Mouse (Mus musculus) limb, embryonic 11.5 days (tissue): Measurements from ENCODE around the gene Fgfr3. TPM values are rescaled to one million over a fixed set of nuclear protein-coding genes. Genes with fewer than 3 reads are reported as not detected.

Experiments used
- ATAC-seq: fragments of 200-750 bp; cut with Nextera tagmentation; 2 replicates; pipeline ENCODE4 v1.8.0; 2017; ENCODE audit warnings: low read depth; ENCODE audit not compliant: insufficient number of reproducible peaks, low FRiP score, low TSS enrichment
- DNase-seq: peaks from one replicate; pipeline ENCODE4 v3.0.0-alpha.2; 2015; ENCODE audit warnings: low spot score
- H3K27ac ChIP-seq: fragments of 300-500 bp; sonication (generic); replicated peaks from 2 replicates; pipeline ENCODE4 v1.5.1; 2014; ENCODE audit warnings: low read depth, mild to moderate bottlenecking, low read length
- H3K27me3 ChIP-seq: fragments of 300-500 bp; sonication (generic); 2 replicates; pipeline ENCODE4 v1.6.1; 2014; ENCODE audit warnings: mild to moderate bottlenecking, low read length, mixed read lengths; ENCODE audit not compliant: control insufficient read depth, insufficient read depth
- H3K36me3 ChIP-seq: fragments of 300-500 bp; sonication (generic); 2 replicates; pipeline ENCODE4 v1.6.1; 2014; ENCODE audit warnings: mild to moderate bottlenecking, low read length, moderate library complexity, mixed read lengths; ENCODE audit not compliant: control insufficient read depth, insufficient read depth
- H3K4me1 ChIP-seq: fragments of 300-500 bp; sonication (generic); 2 replicates; pipeline ENCODE4 v1.6.1; 2014; ENCODE audit warnings: low read length, mixed read lengths; ENCODE audit not compliant: control insufficient read depth, insufficient read depth
- H3K4me2 ChIP-seq: fragments of 300-500 bp; sonication (generic); 2 replicates; pipeline ENCODE4 v1.6.1; 2014; ENCODE audit warnings: low read depth, mild to moderate bottlenecking, moderate library complexity; ENCODE audit not compliant: severe bottlenecking
- H3K4me3 ChIP-seq: fragments of 300-500 bp; sonication (generic); 2 replicates; pipeline ENCODE4 v1.5.1; 2014; ENCODE audit warnings: low read depth, low read length
- H3K9ac ChIP-seq: fragments of 300-500 bp; sonication (generic); 2 replicates; pipeline ENCODE4 v1.6.1; 2014; ENCODE audit warnings: mild to moderate bottlenecking, low read length
- H3K9me3 ChIP-seq: fragments of 300-500 bp; sonication (generic); 2 replicates; pipeline ENCODE4 v1.6.1; 2016; ENCODE audit warnings: low read length; ENCODE audit not compliant: control insufficient read depth
- WGBS: fragments of 180-500 bp; shearing (Covaris S2); extraction: QIAGEN DNeasy Blood & Tissue Kit; methylation state at CpG from one replicate; pipeline ENCODE4 v1.1.7; 2014; 5-methylcytosine and 5-hydroxymethylcytosine counted together
- polyA plus RNA-seq: library from polyadenylated mRNA; unstranded; fragments of >200 nt; fragmentation: Nextera tagmentation; extraction: Ambion mirVana; gene quantifications from 2 replicates; pipeline ENCODE4 v1.2.1, GENCODE M21; 2014

Gene Fgfr3
- polyA plus RNA-seq, 1 experiment from 2014 or later: 11.6 TPM

DNA sequence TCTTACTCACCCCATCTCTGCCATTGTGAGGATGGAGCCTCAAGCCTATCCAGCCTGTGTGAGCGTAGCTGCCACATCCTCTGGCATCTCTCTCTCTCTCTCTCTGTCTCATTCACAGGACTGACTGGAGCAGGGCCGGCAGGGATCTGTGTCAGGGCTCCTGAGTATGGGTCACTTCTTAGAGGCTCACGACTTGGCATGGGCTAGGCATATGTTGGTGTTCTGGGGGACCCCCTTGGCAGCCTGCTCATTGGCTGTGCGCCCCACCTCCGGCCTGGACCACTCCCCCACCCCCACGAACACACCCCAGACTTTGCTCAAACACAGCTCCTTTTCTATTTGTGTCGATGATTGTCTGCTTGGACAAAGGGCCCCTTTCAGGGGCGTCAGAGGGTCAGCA is 17.5 kb upstream of the Fgfr3 start:
- WGBS: 75% methylated on average over 8 of the region's 8 CpGs
- no peak for ATAC-seq

DNA sequence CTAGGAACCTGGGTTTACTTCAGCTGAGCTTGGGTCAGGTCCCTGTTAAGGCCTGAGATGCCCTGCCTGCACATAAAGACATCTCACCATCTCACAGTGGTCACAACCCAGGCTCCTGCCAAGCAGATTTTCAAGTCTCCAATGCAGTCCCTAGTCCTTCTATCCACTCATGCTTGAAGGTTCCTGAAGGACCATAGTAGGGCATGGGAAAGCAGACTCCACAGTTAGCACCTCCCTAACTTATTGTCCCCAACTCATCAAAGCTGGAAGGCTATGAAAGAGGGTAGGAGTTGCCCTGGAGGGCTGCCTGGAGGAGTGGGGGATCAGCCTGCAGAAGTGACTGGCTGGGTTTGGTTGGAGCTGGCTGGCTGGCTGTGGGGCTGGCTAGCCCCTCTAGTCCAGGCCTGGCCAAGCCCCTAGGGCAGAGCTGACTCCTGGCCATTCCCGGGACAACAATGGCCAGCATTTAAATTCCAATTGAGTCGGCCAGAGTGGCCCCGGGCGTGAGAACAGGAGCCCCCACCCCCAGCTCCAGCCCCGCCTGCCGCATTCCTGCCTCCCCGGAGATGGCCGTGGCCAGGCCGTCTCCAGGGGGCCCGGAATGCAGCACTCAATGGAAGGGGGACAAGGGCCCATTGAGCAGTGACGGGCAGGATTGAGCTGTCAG is 16.4 kb upstream of the Fgfr3 start:
- Histone ChIP-seq H3K4me2 (peak overlapping the region; percentile 12; the same call in 1 of the 2 replicates), H3K4me3 (no peak overlapping the region), H3K9me3 (no peaks in the 10 kb centered on the region), H3K36me3 (no peaks in the 10 kb centered on the region), H3K9ac (peak overlapping the region; percentile 19; the same call in 1 of the 2 replicates), H3K27ac (no peak overlapping the region; the same call in 1 of the 2 replicates), H3K27me3 (no peaks in the 10 kb centered on the region), H3K4me1 (peaks cover 16% of the 10 kb centered on the region)
- WGBS: 3% methylated on average over 11 of the region's 11 CpGs
- no peak for DNase-seq
- ATAC-seq: no peak

More for the DNA sequence above, 17.5 kb upstream of the Fgfr3 start:
- Histone ChIP-seq H3K4me3 (no peak overlapping the region), H3K27ac (no peak overlapping the region), H3K9me3 (no peaks in the 10 kb centered on the region), H3K9ac (no peak overlapping the region), H3K4me2 (no peak overlapping the region), H3K36me3 (no peaks in the 10 kb centered on the region), H3K4me1 (peaks cover 23% of the 10 kb centered on the region), H3K27me3 (no peaks in the 10 kb centered on the region)
- DNase-seq: no peak

DNA sequence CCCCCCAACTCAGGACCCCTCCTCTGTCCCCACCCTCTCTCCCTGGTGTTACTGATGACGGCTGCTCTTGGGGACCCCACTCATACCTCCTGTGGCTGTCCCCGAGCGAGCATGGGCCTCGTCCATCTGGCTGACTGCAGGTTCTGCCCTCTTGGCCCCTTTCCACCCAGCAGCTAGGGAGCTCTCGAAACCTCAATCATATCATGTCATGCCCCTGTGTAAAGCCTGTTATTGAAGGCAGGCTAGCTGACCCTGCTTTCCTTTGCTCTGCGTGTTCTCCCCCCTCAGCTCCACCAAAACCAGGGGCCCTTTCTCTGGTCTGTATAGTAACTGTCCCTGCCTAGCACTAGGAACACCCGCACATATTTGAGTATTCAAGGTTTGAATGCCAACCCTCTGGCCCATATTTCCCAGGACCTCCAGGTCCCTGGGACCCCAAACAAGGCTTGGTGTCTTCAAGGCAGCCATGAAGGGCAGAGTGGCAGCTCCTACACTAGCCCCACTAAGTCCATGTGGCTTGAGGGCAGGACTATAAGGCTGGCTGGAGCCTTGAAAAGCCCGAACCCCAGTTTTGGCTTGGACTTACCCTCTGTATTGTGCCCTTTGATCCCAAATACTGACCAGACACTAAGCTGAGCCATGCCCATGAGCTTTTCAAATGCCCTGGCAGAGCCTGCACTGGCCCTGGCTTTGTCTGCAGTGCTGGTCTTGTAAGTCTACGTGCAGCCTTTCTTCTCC is 15.7 kb upstream of the Fgfr3 start:
- Histone ChIP-seq H3K9ac (peak overlapping the region; percentile 19; the same call in 1 of the 2 replicates), H3K27ac (no peak overlapping the region; the same call in 1 of the 2 replicates), H3K27me3 (no peaks in the 10 kb centered on the region), H3K36me3 (no peaks in the 10 kb centered on the region), H3K4me1 (peaks cover 11% of the 10 kb centered on the region; the same call in 1 of the 2 replicates), H3K9me3 (no peaks in the 10 kb centered on the region), H3K4me2 (peak overlapping the region; percentile 12; the same call in 1 of the 2 replicates), H3K4me3 (no peak overlapping the region)
- no peak for DNase-seq
- WGBS: 43% methylated on average over 9 of the region's 9 CpGs
- no peak for ATAC-seq

- Histone ChIP-seq H3K9me3 (no peaks in the 10 kb centered on the region), H3K4me3 (no peak overlapping the region), H3K4me1 (peaks cover 11% of the 10 kb centered on the region; the same call in 1 of the 2 replicates), H3K27ac (no peak overlapping the region), H3K9ac (no peak overlapping the region), H3K36me3 (no peaks in the 10 kb centered on the region), H3K27me3 (no peaks in the 10 kb centered on the region), H3K4me2 (no peak overlapping the region)
- ATAC-seq (no peak), DNase-seq (no peak)
- 96% methylated on average over 1 of the region's 1 CpGs for WGBS
Observed at GRCm38 (mm10) chr5:33706350-33706629, 15.2 kb upstream of the Fgfr3 start.

GRCm38 (mm10) chr5:33707163-33707562 is 14.3 kb upstream of the Fgfr3 start:
- no peak overlapping the region for H3K4me2 ChIP-seq
- no peaks in the 10 kb centered on the region for H3K36me3 ChIP-seq
- ATAC-seq (no peak), DNase-seq (no peak)
- H3K27ac ChIP-seq: no peak overlapping the region
- peaks cover 11% of the 10 kb centered on the region; the same call in 1 of the 2 replicates for H3K4me1 ChIP-seq
- H3K4me3 ChIP-seq: no peak overlapping the region
- no peaks in the 10 kb centered on the region for H3K27me3 ChIP-seq
- 64% methylated on average over 4 of the region's 4 CpGs for WGBS
- no peaks in the 10 kb centered on the region for H3K9me3 ChIP-seq
- H3K9ac ChIP-seq: no peak overlapping the region

GRCm38 (mm10) chr5:33709037-33709436 is 12.4 kb upstream of the Fgfr3 start:
- H3K9me3 ChIP-seq: no peaks in the 10 kb centered on the region
- no peak overlapping the region for H3K4me2 ChIP-seq
- H3K27me3 ChIP-seq: no peaks in the 10 kb centered on the region
- no peak overlapping the region for H3K4me3 ChIP-seq
- H3K36me3 ChIP-seq: no peaks in the 10 kb centered on the region
- no peak overlapping the region for H3K9ac ChIP-seq
- H3K27ac ChIP-seq: no peak overlapping the region
- ATAC-seq (no peak), DNase-seq (no peak)
- H3K4me1 ChIP-seq: peaks cover 11% of the 10 kb centered on the region; the same call in 1 of the 2 replicates
- WGBS: 69% methylated on average over 2 of the region's 2 CpGs

- WGBS: 75% methylated on average over 2 of the region's 2 CpGs
- ATAC-seq (no peak), DNase-seq (no peak)
- H3K27me3 ChIP-seq: no peaks in the 10 kb centered on the region
- H3K4me1 ChIP-seq: no peaks in the 10 kb centered on the region
- H3K36me3 ChIP-seq: no peaks in the 10 kb centered on the region
- no peak overlapping the region for H3K4me2 ChIP-seq
- no peaks in the 10 kb centered on the region for H3K9me3 ChIP-seq
- H3K9ac ChIP-seq: no peak overlapping the region
- H3K4me3 ChIP-seq: no peak overlapping the region
- no peak overlapping the region for H3K27ac ChIP-seq
Observed at GRCm38 (mm10) chr5:33712550-33712949, 8.9 kb upstream of the Fgfr3 start.

- 11% methylated on average over 2 of the region's 2 CpGs for WGBS
- H3K9ac ChIP-seq: no peak overlapping the region
- no peak overlapping the region for H3K4me2 ChIP-seq
- no peak overlapping the region for H3K4me3 ChIP-seq
- H3K9me3 ChIP-seq: no peaks in the 10 kb centered on the region
- DNase-seq: no peak
- H3K27me3 ChIP-seq: no peaks in the 10 kb centered on the region
- H3K4me1 ChIP-seq: no peaks in the 10 kb centered on the region
- no peak overlapping the region for H3K27ac ChIP-seq
- ATAC-seq: no peak
- H3K36me3 ChIP-seq: no peaks in the 10 kb centered on the region
Observed at GRCm38 (mm10) chr5:33715182-33715581, 6.3 kb upstream of the Fgfr3 start.
